Mouse (Mus musculus): Measurements from ENCODE around the gene Duox2.
"Not testable (repeated sequence)": the region's sequence is repeated elsewhere in the genome, so short reads cannot be mapped to it uniquely, and the experiment has no call there.

Gene Duox2

GRCm38 (mm10) chr2:122298096-122298499 lies at the start of gene Duox2:
Gene Duox2, minus strand, starts transcription at chr2:122298449.
- DNase-seq (ENCODE audit: extremely low spot score), result no peak

GRCm38 (mm10) chr2:122347257-122347656 lies 49.0 kb upstream of the Duox2 start:
- DNase-seq (ENCODE audit: extremely low spot score), result no peak

GRCm38 (mm10) chr2:122346164-122346563 lies 47.9 kb upstream of the Duox2 start:
- DNase-seq (ENCODE audit: extremely low spot score), result not testable (repeated sequence)

- DNase-seq (ENCODE audit: extremely low spot score), result no peak
These were observed 47.1 kb upstream of the Duox2 start for GRCm38 (mm10) chr2:122345106-122345893.

- no peak for DNase-seq (ENCODE audit: extremely low spot score)
These were observed 39.0 kb upstream of the Duox2 start for GRCm38 (mm10) chr2:122337291-122337690.

GRCm38 (mm10) chr2:122334170-122334569 lies 35.9 kb upstream of the Duox2 start:
- no peak for DNase-seq (ENCODE audit: extremely low spot score)

GRCm38 (mm10) chr2:122332222-122332621 lies 34.0 kb upstream of the Duox2 start:
- no peak for DNase-seq (ENCODE audit: extremely low spot score)

GRCm38 (mm10) chr2:122330317-122330716 lies 32.1 kb upstream of the Duox2 start:
- DNase-seq (ENCODE audit: extremely low spot score), result not testable (repeated sequence)

- no peak for DNase-seq (ENCODE audit: extremely low spot score)
These were observed 29.7 kb upstream of the Duox2 start for GRCm38 (mm10) chr2:122327986-122328385.

GRCm38 (mm10) chr2:122325361-122325760 lies 27.1 kb upstream of the Duox2 start:
- DNase-seq (ENCODE audit: extremely low spot score), result no peak

- DNase-seq (ENCODE audit: extremely low spot score), result no peak
These were observed 26.3 kb upstream of the Duox2 start for GRCm38 (mm10) chr2:122324586-122324985.

GRCm38 (mm10) chr2:122323960-122324359 lies 25.7 kb upstream of the Duox2 start:
- no peak for DNase-seq (ENCODE audit: extremely low spot score)

GRCm38 (mm10) chr2:122317384-122317783 lies 19.1 kb upstream of the Duox2 start:
- no peak for DNase-seq (ENCODE audit: extremely low spot score)

GRCm38 (mm10) chr2:122315372-122315771 lies 17.1 kb upstream of the Duox2 start, which contains the start of gene Duox1:
Gene Duox1, plus strand, starts transcription at chr2:122315672.
- DNase-seq (ENCODE audit: extremely low spot score), result no peak

GRCm38 (mm10) chr2:122313536-122313935 lies 15.3 kb upstream of the Duox2 start, which contains the start of gene Duoxa1:
Gene Duoxa1, minus strand, starts transcription at chr2:122313730.
- DNase-seq (ENCODE audit: extremely low spot score), result no peak

- DNase-seq (ENCODE audit: extremely low spot score), result peak; percentile 72
These were observed 14.6 kb upstream of the Duox2 start for GRCm38 (mm10) chr2:122312722-122313417.

GRCm38 (mm10) chr2:122311561-122311960 lies 13.3 kb upstream of the Duox2 start:
- DNase-seq (ENCODE audit: extremely low spot score), result no peak

GRCm38 (mm10) chr2:122309647-122310046 lies 11.4 kb upstream of the Duox2 start:
- no peak for DNase-seq (ENCODE audit: extremely low spot score)

GRCm38 (mm10) chr2:122306184-122306583 lies 7.9 kb upstream of the Duox2 start:
- no peak for DNase-seq (ENCODE audit: extremely low spot score)

GRCm38 (mm10) chr2:122305097-122305892 lies 7.0 kb upstream of the Duox2 start:
- no peak for DNase-seq (ENCODE audit: extremely low spot score)

- DNase-seq (ENCODE audit: extremely low spot score), result no peak
These were observed 6.3 kb upstream of the Duox2 start for GRCm38 (mm10) chr2:122304544-122304943.
